Mouse (Mus musculus): ENCODE results near the gene Irf2bp2. TPM values are rescaled to one million over a fixed set of nuclear protein-coding genes. Genes with fewer than 3 reads are reported as not detected.
"Not testable (repeated sequence)": the region's sequence is repeated elsewhere in the genome, so short reads cannot be mapped to it uniquely, and the experiment has no call there.

Irf2bp2 gene
- polyA plus RNA-seq, 2 experiments from 2014 or later, result 17.8 to 22.2 TPM

DNA sequence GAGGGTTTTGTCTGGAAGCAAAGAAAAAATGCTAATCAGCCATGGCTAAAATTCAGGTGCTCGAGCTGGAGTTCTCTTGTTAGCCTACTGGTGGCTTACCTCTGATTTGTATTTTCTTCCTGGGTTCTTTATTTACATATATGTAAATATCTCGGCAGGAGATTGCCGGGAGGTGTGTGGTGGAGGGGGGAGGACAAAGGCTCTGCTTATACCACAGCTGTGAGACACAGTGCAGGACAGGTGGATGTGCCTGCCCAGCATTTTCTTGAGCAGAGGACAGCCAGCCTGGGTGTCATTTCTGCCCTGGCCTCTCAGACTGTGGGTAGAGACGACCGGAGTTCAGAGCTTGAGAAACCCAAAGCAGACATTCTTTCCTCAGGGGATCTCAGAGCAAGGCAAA, 7.5 kb upstream of the Irf2bp2 start:
- no peak for ATAC-seq

DNA sequence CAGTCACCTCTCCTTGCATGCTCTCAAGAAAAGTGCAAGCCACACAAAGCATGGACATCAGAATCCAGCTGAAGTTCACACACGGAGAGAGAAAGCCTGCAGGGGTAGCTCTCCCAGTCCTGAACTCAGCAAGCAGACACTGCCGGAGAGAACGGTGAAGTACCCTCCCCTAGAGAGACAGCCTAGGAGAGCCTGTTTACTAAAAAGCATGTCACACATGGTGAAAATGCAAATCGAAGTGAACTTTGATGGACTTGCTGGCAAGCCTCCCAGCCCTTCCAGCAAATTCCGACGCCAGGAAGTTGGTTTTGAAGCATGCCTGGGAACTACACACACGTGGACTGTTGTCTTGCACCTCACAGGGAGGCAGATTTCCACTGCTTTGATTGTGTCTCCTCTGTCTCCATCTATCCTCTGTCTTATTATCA, 7.0 kb upstream of the Irf2bp2 start:
- no peak for ATAC-seq

DNA sequence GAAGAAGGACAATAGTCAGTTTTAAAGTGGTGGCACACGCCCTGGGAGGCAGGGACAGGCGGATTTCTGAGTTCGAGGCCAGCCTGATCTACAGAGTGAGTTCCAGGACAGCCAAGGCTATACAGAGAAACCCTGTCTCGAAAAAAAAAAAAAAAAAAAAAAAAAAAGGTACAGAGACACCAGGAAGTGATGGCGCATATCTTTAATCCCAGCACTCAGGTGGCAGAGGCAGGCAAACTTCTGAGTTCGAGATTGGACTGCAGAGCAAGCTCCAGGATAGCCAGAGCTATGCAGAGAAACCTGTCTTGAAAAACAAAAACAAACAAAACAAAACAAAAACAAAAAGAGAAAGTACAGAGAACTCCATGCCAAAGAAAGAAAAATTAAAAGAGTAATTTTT, 6.6 kb upstream of the Irf2bp2 start:
- ATAC-seq, result not testable (repeated sequence)

DNA sequence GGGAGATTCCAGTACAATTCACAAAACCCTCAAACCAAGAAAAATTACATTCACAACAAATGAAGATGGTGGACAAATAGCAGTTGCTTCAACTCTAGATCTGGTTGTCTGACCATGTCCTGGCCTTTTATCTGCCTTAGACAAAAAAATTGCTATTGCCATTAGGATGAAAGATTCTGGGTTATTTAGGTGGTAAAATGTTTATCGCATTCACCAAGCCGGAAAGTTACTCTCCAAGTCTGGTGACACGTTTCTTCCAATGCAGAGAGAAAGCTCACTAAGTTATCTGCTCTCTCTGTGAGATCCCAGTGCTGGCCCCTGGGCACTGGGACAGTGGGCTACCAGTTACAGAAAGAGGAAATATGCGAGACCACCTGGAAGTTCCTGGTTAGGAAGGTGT, 5.5 kb upstream of the Irf2bp2 start:
- no peak for ATAC-seq

DNA sequence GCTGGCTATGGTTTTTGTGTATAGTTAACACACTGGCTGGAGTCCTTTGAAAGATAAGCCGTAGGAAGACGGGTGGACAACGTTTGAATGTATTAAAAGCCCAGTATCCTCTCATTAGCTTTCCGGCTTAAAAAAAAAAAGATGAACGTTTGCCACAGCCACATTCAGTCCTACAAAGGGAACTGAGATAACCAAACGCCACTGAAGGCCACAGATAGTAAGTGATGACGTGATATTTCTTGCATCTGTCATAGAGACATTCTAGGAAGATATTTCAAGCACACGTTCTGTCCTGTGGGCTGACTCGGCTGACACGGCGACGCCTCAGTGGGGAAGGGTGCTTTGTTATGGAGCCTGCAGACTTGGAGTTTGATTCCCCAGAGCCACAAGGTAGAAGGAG, 4.4 kb upstream of the Irf2bp2 start:
- no peak for ATAC-seq

DNA sequence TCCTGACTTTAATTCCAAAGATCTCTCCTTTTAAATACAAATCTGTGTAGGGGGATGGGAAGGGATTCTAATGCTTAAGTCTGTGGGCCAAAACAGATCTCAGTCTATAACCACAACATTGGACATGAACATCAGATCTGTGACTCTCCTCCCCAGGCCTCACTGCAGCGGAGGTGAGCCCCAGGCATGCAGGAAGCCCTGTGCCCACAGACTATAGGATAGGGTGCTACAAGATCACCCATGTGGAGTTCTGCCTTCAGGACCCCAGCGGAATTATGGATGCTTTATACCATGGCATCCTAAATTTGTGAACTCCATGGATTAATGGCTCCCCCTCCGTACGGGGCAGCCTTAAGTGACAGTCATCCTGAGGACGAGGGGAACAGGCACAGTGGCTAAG, 2.9 kb upstream of the Irf2bp2 start:
- no peak for ATAC-seq

DNA sequence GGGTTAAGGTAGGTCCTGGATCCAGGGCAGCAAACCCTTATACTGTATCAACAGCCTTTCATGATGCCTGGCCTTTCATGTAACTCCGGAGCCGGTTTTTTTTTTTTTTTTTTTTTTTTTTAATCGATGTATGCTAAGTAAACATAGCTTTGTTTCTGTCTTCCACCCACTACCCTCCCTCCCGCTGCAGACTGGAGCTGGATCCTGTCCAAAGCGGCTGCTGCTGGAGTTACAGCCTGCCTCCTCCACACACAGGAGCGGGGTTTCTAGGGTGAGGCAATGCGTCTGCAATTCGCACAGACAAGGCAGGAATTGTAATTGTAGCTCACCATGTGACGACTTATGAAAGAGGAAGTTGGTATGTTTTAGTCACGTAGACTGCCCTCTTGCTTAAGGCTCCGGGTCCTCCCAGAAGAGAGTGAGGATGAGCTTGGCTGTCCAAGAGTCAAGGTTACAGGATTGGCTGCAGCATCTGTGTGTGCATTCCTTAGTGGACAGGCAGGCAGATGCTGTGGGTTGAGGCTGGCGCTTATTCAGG, 2.4 kb upstream of the Irf2bp2 start:
- peak; percentile 5 for ATAC-seq

DNA sequence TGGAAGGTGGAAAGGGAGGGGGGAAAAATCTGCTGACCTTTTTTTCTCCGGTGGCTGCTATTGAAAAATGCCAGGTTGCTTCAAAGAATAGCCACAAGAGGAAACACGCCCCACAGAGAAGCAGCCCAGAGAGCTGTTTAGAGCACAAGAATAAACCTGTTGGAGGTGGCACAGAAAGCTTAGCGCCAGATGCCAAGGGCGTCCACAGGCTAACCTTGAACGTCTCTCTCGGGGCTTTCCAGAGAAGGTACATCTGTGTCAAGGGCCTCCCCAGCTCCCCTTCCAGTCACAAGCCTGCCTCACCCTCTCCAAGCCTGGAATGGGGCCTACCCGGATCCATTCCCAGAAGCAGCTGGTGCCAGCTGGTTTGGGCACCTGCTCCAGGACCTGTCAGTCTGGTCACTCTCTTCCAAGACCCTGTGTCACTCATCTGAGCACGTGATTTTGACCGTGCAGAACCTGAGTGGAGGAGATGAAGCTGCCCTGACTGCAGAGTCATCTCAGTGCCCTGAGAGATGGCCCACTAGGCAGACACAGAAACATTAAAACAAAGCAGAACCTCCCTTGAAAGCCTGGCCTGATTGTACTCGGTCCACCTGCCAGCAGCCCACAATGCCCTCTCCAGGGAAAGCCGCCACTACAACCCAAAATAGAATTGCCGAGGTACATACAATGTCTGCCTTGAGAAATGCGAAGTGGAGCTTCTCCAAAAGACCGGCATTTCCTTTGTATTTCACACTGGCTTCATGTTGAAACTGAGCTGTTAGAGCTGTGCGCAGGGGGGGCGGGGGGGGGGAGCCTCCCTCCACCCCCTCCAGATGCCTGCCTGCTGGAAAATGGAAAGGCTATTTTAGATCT, 1.6 kb upstream of the Irf2bp2 start:
- peak; percentile 30 for ATAC-seq

DNA sequence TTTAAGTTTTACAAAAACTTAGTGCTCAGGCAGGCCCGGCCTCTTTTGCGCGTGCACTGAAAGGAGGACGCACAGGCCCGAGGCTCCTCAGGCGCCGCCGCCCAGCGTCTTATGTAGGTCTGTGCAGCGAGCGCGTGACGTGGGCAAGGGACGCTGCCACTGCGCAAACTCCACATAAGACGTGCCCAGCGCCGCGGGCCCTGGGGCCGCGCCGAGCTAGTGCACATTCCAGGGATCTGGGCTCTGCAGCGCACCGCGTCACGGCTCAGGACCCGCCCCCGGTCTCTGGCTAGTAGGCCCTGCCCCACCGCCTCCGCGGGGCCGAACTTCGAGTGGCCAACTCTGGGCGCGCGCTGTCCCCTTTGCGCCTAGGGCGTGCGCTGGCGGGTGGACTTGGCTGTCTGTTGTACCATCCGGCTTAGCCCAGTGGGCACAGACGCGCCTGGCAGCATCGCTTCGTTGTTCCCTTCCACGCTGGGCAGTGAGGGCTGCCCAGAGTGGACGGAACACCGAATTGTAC, 755 bp upstream of the Irf2bp2 start:
- peak; percentile 46 for ATAC-seq

DNA sequence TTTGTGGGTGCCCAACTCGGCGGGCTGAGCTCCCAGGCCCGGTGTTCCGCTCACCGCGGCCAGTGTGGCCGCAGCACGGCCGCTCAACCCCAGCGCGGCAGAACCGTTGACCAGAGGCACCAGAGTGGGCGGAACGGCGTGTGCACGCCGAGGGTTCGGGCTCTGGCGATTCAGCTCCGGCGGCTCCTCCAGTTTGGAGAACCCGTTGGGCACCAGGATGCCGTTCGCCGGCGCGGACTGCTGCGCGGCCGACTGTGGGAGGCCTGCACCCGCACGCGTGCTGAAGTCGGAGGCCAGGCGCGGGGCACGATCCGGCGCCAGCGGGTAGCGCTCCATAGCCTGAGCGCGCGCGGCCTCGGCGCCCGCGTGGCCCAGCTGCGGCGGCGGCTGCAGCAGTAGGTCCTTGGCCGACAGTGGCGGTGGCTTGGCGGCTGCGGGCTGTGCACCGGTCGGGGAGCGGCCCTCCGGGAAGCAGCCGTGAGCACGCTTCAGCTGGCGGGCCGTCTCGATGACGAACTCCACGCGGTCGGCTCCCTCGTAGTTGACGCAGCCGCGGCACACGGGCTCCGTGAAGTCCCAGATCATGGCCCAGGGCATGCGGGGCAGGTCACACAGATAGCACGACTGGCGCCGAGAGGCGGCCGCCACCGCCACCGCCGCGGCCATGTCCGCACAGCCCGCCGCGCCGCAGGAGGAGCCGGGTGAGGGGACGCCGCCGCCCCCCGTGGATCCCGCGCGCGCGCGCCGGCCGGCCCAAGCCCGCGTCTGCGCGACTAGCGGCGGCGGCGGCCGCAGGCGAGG, 815 bp downstream of the Irf2bp2 start:
- no peak for ATAC-seq

DNA sequence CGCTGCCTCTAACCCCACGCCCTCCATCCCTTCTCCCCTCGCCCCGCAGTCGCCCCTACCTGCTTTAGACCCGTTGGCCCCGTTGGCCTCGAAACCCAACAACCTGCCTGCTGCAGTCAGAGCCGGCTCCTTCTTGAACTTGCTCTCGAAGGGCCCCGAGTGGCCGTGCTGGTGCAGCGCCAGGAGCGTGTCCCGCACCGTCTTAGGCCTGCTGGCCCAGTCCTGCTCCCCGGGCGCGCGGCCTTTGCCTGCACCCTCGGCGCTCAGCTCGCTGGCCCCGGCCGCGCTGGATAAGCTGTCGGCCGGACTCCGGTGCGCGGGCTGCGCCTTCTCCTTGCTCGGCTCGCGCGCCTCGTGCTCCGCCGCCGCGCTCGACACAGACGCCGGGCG, 1.4 kb downstream of the Irf2bp2 start:
- no peak for ATAC-seq

DNA sequence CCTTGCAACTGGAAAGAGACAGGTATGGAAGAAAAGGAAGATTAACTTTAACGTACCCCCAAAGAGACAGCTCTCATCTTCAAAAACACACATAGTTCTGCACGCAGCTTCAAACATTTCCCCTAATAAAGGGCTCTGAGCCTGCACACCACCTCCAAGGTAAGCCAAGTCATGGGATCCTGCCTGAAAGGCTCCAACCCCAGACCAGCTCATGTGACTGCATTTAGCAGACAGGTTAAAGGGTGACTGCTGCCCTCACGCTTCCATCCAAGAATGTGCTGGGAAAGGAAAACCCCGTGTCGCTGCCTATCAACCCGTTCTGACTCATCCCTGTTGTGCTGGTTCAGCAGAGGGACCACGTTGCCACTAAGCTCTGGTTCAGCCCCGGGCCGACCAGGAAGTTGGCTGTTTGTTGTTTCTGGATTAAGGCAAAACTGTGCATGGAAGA, 1.9 kb downstream of the Irf2bp2 start:
- ATAC-seq, result peak; percentile 7

DNA sequence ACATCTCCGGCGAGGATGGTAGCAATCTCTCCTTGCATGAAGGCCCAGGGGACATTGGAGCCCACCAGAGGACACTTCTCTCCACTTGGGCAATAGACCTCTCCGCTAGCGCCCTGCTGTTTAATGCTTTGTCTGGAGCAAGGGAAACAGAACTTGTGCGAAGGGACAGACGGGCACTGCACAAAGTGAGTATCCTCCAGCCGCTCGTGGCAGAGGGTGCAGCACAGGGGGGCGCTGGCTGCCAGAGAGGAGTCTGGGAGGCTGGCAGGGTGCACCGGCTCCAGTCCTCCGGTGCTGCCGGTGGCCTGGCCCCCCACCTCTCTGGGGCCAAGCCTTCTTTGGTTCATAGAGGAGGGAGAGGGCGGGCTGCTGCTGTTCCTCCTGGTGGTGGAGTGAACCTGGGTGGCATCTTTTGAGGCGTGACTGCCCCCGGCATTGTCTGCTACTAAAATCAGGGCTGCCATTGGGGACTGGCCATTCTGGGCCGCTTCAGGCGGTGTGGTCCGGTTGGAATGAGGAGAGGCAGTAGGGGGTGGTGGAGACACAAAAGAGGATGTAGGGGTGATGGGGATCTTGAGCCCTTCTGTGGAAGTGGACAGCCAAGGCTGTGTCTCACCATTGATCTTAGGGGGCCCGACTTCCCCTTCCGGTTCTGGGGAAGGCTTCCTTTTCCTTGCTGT, 2.5 kb downstream of the Irf2bp2 start:
- ATAC-seq, result no peak

DNA sequence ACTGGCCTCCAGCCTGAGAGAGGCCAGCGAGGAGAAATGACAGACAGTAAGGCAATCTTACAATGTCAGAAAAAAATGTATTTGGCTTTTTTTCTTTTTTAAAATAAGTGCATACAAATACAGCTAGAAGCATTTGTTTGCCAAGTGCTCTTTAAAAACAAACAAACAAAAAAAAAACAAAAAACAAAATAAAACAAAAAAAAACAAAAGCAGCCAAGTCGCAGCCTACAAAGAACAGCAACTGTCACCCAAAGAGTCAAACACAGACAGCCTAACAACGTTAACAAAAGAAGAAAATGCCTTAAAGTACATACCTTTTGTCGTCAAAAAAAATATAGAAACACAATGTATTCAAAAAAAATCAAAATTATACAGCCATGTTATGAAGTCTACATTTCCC, 3.2 kb downstream of the Irf2bp2 start:
- ATAC-seq, result no peak

DNA sequence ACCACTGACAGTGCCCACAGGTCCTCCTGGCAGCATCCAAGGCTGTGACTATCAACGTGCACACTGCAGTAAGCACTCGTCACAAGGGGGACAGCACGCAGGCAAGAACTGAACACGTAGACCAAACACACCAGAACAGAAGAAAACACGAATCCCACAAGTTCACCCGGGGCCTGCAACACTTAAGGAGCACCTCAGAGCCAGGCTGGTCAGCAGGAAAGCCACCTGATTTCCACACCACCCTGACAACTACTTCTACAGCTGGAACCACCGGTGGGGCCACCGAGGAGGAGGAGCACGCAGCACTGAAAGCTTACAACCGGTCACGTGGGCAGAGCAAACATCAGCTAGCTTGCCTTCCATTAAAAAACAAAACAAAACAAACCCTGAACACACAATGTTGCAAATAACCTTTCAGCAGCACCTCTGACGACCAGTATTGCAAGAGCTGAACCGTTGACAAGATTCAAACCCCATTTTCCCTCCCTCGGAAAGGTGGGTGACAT, 3.7 kb downstream of the Irf2bp2 start:
- peak; percentile 6 for ATAC-seq

DNA sequence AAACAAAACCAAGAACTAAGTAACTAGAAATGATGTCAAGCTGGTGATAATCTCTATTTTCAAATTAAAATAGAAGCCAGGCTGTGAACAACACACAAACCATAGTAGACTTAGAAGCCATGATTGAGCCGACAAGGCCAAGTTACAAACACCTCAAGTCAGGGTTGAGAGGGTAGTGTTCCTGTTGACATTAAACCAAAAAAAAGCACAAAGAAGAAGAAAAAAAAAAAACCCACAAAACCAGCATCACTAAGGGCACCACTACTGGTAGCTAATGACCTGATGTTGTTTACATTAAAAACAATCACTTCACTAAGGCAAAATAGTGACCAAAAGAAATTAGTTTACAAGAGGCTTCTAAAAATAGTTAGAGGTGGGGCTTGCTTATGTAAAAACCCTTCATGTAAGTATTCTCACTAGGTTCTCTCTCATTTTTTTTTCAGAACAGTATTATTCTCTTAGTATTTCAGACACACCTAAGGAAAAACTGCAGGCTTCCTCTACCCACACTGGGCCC, 4.2 kb downstream of the Irf2bp2 start:
- no peak for ATAC-seq

DNA sequence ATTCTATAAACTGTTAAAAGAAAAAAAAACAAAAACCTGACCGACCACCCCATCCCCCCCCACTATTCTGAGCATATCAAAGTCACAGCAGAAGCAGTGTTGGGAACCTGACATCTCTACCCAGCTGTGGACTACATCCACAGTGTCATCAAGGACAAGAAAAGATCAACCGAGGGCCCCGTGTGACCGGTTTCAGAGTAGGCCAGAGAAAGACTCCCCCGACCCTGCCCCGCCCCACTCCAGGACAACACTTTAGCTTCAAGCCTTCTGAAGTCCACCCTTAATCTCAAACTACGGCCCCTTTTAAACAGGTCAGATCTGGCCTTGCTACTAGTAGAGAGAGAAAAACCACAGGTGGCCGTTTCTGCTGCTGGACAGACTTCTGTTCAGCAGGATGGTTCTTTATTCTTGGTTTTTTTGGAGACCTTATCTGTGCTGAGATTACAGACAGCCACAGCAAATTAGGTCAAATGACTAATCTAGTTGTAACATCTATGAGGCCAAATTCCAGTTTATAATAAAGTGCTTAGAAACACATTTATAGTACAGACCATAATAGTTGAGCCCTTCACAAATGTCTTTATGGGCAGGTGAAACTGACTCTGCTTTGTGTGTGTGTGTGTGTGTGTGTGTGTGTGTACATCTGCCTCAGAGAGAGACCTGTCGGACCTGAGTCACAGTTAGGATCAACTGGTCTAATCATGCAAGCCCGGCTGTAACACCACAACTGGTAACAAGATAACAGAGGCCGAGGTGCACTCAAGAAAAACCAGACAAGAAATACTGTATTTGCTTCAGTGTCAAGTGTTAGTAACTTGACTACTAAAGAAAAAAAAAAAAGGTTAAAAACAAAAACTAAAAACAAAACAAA, 4.9 kb downstream of the Irf2bp2 start:
- no peak for ATAC-seq

DNA sequence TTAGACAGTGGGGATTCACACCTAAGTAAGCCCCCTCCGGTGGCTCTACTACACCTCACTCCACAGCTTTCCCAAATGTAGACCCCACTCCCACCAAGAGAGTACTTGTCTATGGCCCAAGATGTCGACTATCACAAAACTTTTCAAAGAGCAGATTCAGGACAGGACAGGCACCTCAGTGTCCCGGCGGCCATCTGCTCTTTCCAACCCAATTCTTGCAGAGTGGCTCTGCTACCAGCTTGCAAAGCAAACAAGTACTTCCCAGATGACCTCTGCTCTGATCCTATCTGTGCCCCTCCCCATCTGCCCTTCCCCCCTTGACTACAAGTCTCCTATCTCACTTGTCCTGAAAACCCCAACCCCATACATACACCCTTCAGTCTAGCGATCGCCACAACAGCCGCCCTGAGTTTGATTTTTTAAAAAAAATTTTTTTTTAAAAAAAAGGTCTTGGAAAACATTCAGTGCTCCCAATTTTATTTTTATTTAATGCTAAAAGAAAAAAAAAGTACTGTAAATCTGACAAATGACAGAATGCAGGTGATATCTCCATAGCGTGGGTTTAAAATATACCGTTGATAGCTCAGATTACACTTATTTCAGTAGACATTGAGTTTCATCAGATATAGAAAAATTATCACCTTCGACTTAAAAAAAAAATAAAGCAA, 5.8 kb downstream of the Irf2bp2 start:
- no peak for ATAC-seq

DNA sequence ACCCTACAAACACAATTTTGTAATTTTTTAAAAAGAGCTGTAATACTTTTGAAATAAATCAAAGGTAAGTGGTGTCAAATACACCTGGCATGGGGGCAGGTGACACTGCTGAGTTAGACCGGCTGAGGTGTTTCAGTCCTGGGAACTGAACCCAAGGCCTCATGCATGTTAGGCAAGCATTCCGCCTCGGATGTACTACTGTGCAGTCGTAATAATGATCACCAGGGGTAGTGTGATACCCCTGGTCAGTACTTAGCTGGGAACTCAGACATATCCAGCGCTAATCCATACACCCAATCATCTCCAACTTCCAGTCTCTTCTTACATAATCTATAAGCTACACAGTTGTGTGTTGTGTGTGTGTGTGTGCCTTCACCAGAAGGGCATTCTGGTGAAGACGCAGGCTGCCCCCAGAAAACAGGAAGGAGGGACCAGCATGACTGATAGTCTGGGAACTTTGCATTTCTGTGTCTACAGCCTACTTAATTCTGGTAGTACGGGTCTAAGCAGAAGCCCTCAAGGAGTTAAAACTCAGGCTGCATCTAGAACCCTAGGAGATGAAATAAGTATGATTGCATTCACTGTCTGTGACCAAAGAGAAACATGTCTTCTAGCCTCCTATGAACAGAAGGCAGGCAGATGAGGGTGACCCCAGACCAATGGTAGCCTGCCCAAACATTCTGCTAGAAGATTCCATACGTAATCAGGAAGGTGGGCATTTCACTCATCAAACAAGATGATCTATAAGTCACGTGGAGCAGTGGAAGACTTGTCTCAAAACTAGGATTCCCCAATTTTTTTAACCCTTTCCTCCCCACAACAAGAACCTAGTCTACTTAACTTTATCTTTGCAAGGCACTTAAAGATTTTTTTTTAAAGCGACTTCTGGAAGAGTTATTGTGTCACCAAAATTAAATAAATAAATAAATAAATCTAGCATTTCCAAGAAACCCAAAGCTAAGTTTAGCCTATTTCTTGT, 6.9 kb downstream of the Irf2bp2 start:
- ATAC-seq, result no peak
